Mouse (Mus musculus) neural tube, embryonic 12.5 days (tissue): Measurements from ENCODE around the gene Tkt. TPM values are rescaled to one million over a fixed set of nuclear protein-coding genes. Genes with fewer than 3 reads are reported as not detected.
A peak's percentile ranks its signal among the peaks of the same experiment; 100 is the strongest.

Experiments
- ATAC-seq: fragments of 200-750 bp; cut with Nextera tagmentation; 2 replicates; pipeline ENCODE4 v1.8.0; 2017; ENCODE audit warnings: low read depth, mild to moderate bottlenecking, moderate TSS enrichment, moderate library complexity; ENCODE audit not compliant: low FRiP score
- H3K27ac ChIP-seq: fragments of 300-500 bp; sonication (generic); 2 replicates; pipeline ENCODE4 v1.5.1; 2016
- H3K27me3 ChIP-seq: fragments of 300-500 bp; sonication (generic); replicated peaks from 2 replicates; pipeline ENCODE4 v1.6.1; 2016; ENCODE audit warnings: mild to moderate bottlenecking
- H3K36me3 ChIP-seq: fragments of 300-500 bp; sonication (generic); 2 replicates; pipeline ENCODE4 v1.6.1; 2016; ENCODE audit warnings: mild to moderate bottlenecking
- H3K4me1 ChIP-seq: fragments of 300-500 bp; sonication (generic); 2 replicates; pipeline ENCODE4 v1.6.1; 2016
- H3K4me2 ChIP-seq: fragments of 300-500 bp; sonication (generic); replicated peaks from 2 replicates; pipeline ENCODE4 v1.6.1; 2016; ENCODE audit warnings: mild to moderate bottlenecking
- H3K4me3 ChIP-seq: fragments of 300-500 bp; sonication (generic); 2 replicates; pipeline ENCODE4 v1.5.1; 2016
- H3K9ac ChIP-seq: fragments of 300-500 bp; sonication (generic); 2 replicates; pipeline ENCODE4 v1.6.1; 2016; ENCODE audit warnings: mild to moderate bottlenecking
- H3K9me3 ChIP-seq: fragments of 300-500 bp; sonication (generic); 2 replicates; pipeline ENCODE4 v1.6.1; 2016; ENCODE audit warnings: mild to moderate bottlenecking
- WGBS: fragments of 180-500 bp; shearing (Covaris S2); methylation state at CpG from one replicate; pipeline ENCODE4 v1.1.7; 2016; 5-methylcytosine and 5-hydroxymethylcytosine counted together
- polyA plus RNA-seq: library from polyadenylated mRNA; unstranded; fragments of >200 nt; fragmentation: Nextera tagmentation; extraction: Ambion mirVana; gene quantifications from 2 replicates; pipeline ENCODE4 v1.2.1, GENCODE M21; 2016

Gene Tkt
- polyA plus RNA-seq, 1 experiment from 2014 or later = 215 TPM

DNA sequence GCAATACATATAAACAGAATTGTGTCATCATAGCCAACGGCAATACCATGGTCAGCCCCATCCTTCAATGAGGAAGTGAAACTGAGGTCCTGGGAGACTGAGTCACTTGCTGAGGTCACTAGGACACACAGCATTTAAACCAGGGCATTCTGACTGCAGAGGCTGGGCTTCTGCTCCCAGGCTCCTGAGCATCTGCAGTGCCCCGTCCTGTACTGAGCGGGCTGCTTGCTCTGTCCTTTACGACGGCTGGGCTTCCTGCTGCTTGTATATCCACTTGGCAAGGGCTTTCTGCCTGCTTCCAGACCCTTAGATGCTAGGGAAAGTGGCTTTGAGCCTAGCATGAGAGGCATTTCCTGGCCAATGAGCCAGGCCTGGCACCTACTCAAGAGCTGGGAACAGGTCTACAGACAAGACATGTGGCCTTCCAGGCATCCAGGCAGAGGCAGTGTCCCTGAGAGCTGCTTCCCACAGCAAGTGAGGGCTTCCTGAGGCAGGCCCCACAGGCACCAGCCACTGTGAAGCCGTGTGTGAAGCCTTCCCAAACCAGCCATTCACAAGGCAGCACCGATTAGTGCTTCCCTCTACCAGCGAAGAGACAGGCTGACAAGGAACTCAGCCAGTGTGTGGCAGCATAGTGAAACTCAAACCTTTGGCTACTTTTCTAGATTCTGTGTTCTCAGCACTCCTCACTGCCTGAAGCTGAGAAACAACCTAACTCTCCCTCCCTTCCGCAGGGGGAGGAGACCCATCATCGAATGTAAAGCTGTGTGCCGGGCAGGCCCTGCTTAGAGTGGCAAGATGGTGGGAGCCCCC, 45.3 kb downstream of the Tkt start:
- peak overlapping the region; percentile 65; the same call in 1 of the 2 replicates for H3K27ac ChIP-seq
- H3K4me1 ChIP-seq = peaks cover 21% of the 10 kb centered on the region
- peak; percentile 43; the same call in 1 of the 2 replicates for ATAC-seq
- no peak overlapping the region for H3K4me3 ChIP-seq
- 37% methylated on average over 11 of the region's 11 CpGs for WGBS
- 0 out of 2 replicates have a peak overlapping the region, but pooled peaks have one; percentile 0 for H3K9ac ChIP-seq
- H3K9me3 ChIP-seq = no peaks in the 10 kb centered on the region
- H3K27me3 ChIP-seq = no peaks in the 10 kb centered on the region
- 0 out of 2 replicates have a peak overlapping the region, but pooled peaks have one; percentile 30 for H3K4me2 ChIP-seq
- peaks cover 6% of the 10 kb centered on the region; the same call in 1 of the 2 replicates for H3K36me3 ChIP-seq

DNA sequence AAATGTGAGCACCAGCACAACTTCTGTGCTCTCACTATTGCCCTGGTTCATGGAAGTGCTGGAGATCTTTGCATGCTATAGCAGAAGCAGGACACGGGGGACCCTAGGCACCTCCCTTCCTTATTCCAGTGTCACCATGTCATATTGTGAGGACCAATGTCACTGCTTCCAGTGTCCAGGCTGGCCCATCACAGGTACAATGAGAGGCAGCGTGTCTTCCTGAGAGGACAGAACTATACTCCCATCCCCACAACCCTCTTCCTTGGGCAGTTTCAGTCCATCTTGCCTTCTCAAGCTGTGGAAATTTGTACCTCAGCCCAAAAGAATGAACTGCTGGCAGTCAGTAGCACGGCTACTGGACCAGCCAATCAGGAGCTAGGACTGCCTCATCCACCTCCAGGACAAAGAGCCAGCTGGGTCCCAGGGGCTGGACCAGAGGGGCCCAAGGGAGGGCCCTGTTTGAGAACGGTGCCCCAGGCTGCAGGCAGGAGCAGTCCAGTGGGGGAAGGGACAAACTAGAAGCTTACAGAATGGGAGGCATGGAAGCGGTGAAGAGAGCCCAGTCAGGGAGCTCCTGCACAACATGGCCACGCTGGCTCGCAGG, 46.0 kb downstream of the Tkt start:
- Histone ChIP-seq H3K4me1 (peaks cover 21% of the 10 kb centered on the region), H3K27ac (peak overlapping the region; percentile 65), H3K4me2 (peak overlapping the region; percentile 30; the same call in 1 of the 2 replicates), H3K27me3 (no peaks in the 10 kb centered on the region), H3K9ac (no peak overlapping the region), H3K4me3 (no peak overlapping the region), H3K9me3 (no peaks in the 10 kb centered on the region), H3K36me3 (peaks cover 13% of the 10 kb centered on the region; the same call in 1 of the 2 replicates)
- WGBS = 19% methylated on average over 7 of the region's 7 CpGs
- peak; percentile 92 for ATAC-seq

DNA sequence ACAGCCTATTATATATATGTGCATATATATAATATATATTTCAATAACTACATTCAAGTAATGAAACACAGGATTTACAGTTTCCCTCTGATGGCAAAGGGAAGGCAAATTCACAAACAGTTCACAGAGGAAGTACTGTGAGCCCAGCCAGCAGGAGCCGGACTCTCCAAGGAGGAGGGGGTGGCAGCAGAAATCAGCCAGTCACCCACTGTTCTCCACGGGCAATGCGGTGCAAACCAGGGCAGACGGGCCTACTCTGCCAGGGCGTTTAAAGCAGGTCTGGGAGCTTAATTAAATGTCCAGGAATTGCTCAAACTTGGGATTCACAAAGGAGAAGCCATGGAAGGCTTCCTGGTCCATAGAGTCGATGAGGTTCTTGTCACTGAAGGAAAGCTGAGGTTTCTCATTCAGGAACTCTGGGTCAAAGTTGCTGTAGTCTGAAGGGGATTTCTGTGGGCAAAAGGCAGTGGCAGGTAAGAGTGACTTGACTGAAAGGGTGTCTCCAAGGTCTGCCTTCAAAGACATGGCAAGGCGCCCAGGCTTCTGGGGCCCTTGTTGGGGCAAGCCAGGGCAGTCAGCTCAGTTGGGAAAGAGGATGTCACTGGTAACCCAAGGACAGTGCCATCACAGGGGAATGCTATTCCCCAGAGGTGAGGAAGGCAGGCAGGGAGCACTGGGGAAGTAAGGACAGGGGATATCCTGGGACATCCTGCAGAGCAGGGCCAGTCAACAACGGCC, 47.6 kb downstream of the Tkt start:
- Histone ChIP-seq H3K9me3 (no peaks in the 10 kb centered on the region), H3K36me3 (peaks cover 22% of the 10 kb centered on the region), H3K4me2 (no peak overlapping the region), H3K27me3 (no peaks in the 10 kb centered on the region), H3K4me1 (peaks cover 21% of the 10 kb centered on the region), H3K27ac (no peak overlapping the region), H3K9ac (no peak overlapping the region), H3K4me3 (no peak overlapping the region)
- 86% methylated on average over 8 of the region's 8 CpGs for WGBS
- no peak for ATAC-seq

DNA sequence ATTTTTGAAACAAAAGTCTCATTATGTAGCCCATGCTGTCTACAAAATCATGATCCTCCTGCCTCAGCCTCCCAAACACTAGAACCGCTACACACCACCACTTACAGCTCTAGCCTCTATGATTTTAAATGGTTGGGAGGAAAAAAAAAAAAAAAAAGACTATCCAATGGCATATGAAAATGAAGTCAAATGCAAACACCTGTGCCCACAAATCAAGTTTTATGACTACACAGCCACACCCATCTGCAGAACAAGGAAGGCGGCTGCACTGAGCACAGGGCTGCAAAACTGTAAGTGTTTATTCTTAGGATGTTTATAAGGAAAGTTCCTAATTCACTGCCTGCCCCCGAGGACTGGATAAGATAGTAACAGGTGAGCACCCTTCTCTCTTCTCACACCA, 48.2 kb downstream of the Tkt start:
- Histone ChIP-seq H3K4me3 (no peak overlapping the region), H3K4me1 (peaks cover 21% of the 10 kb centered on the region), H3K27me3 (no peaks in the 10 kb centered on the region), H3K36me3 (peaks cover 25% of the 10 kb centered on the region), H3K4me2 (no peak overlapping the region), H3K27ac (no peak overlapping the region), H3K9ac (no peak overlapping the region), H3K9me3 (no peaks in the 10 kb centered on the region)
- no peak for ATAC-seq
- 84% methylated on average over 3 of the region's 3 CpGs for WGBS

DNA sequence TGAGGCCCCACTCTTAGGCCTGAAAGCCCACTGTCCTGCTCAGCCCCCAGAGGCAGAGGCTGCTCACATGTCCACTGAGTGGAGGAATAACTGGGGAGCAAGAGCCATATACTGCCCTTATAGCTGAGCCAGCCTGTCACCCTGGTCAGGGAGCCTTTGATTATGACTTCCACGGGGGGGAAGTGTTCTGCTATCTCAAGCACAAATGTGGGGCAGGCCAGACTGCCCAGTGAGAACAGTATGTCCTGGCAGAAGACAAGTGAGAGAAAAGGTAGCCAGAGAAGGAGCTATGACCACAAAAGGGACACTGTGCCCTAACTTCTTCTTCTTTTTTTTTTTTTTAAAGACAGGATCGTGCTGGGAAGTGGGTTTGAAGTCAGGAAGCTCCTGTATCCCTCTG, 49.0 kb downstream of the Tkt start:
- 84% methylated on average over 2 of the region's 2 CpGs for WGBS
- no peaks in the 10 kb centered on the region for H3K9me3 ChIP-seq
- H3K27me3 ChIP-seq = no peaks in the 10 kb centered on the region
- H3K4me1 ChIP-seq = peaks cover 21% of the 10 kb centered on the region
- H3K4me2 ChIP-seq = no peak overlapping the region
- no peak overlapping the region for H3K27ac ChIP-seq
- H3K4me3 ChIP-seq = no peak overlapping the region
- no peak overlapping the region for H3K9ac ChIP-seq
- ATAC-seq = no peak
- H3K36me3 ChIP-seq = peaks cover 28% of the 10 kb centered on the region

DNA sequence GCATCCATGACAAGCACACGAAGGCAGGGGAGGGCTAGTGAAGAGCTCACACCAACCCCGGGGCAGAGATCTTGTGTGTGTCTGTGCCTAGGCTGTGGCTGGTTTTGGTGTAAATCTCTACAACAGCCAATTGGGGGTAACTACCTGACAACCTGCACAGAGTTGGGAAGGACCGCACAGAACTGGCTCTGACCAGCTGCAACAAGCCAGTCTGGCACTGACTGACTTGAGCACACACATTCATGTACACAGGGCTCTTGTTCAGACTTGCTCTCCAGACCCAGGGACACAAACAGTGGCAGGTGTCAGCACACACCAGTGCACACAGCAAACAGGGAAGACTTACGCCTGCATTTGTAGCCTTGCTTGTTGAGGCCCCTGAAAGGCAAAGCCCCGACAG, 58.7 kb downstream of the Tkt start:
- Histone ChIP-seq H3K4me1 (no peaks in the 10 kb centered on the region), H3K9ac (no peak overlapping the region), H3K27ac (no peak overlapping the region), H3K27me3 (no peaks in the 10 kb centered on the region), H3K4me3 (no peak overlapping the region), H3K36me3 (peaks cover 8% of the 10 kb centered on the region), H3K9me3 (no peaks in the 10 kb centered on the region), H3K4me2 (no peak overlapping the region)
- 88% methylated on average over 5 of the region's 5 CpGs for WGBS
- no peak for ATAC-seq

DNA sequence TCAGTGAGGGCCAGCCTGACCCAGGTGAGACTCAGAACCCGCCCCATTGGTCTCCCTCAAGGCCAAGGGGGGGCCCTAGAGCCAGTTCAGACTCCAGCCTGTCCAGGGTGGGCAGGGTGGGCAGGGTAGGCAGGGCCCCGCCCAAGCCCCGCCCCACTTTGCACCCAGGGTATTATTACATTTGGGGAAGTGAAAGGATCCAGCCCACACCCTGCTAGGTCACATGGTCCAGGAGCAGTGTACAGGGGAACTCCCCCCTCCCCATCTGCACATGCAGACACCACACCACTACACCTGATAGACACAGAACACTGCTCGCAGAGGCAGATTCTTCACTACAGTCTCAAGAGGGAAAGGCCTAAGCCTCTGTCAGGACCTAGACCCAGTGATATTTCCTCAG, 59.5 kb downstream of the Tkt start:
- WGBS = 82% methylated on average over 4 of the region's 4 CpGs

DNA sequence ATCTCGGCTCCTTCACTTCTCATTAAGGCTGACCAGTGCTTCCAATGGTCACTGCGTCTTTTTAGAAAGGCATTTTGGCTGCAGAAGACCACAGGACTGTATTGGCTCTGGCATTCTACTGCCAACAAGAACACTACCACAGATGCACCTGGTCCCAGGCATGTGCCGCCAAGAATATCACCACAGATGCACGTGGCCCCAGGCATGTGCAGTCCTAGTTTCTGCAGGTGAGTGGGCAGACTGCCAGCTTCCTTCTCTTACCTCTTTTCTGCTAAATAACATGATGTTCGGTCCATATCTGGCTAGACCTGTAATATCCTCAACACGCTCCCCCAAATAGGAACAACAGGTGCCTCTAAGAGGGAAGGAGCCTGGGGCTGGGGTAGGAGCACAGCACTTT, 60.0 kb downstream of the Tkt start:
- Histone ChIP-seq H3K4me3 (no peak overlapping the region), H3K9me3 (no peaks in the 10 kb centered on the region), H3K27me3 (no peaks in the 10 kb centered on the region), H3K36me3 (no peaks in the 10 kb centered on the region), H3K4me2 (no peak overlapping the region), H3K9ac (no peak overlapping the region), H3K27ac (no peak overlapping the region), H3K4me1 (no peaks in the 10 kb centered on the region)
- 86% methylated on average over 6 of the region's 6 CpGs for WGBS
- ATAC-seq = no peak

More for the DNA sequence above, 59.5 kb downstream of the Tkt start:
- Histone ChIP-seq H3K9ac (no peak overlapping the region), H3K36me3 (no peaks in the 10 kb centered on the region), H3K27me3 (no peaks in the 10 kb centered on the region), H3K9me3 (no peaks in the 10 kb centered on the region), H3K27ac (no peak overlapping the region), H3K4me1 (no peaks in the 10 kb centered on the region), H3K4me3 (no peak overlapping the region), H3K4me2 (no peak overlapping the region)
- no peak for ATAC-seq

DNA sequence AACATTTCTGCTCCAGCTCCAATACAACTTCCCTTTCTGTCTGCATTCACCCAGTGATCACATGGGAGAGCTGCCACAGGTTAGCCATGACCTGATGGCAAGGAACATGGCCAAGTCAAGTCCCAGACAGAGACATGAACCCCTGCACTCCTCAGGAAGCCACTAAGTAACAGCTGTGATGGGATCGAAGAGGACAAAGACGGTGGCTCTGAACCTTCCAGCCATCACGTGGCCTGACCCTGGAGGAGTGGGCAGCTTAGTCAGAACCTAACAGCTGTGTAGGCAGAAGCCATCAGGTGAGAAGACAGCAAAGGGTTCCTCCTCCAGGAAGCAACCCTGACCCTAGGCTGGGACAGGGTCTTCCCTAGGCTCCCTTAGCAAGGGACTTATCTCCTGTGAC, 61.3 kb downstream of the Tkt start:
- Histone ChIP-seq H3K4me3 (no peak overlapping the region), H3K9ac (no peak overlapping the region), H3K9me3 (no peaks in the 10 kb centered on the region), H3K4me2 (no peak overlapping the region), H3K27me3 (no peaks in the 10 kb centered on the region), H3K36me3 (no peaks in the 10 kb centered on the region), H3K27ac (no peak overlapping the region), H3K4me1 (no peaks in the 10 kb centered on the region)
- 85% methylated on average over 3 of the region's 3 CpGs for WGBS
- no peak for ATAC-seq

DNA sequence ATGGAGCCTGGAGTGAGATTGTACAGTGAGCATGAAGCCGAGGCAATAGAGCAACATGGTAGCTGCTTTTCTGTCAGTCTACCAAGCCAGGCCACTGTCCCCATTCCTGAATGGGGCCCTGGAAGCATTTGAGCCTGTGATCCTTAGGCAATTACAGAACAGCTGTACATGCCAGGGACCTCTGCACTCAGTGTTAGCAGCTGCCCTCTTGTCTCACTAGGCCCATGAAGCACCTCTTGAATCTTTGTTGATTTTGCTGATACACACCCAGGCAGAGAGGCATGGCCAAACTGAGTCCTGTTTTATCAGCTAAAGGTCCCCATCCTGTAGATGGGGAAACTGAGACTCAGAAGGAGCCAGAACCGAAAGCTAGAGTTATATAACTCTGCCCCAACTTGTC, 62.1 kb downstream of the Tkt start:
- no peak for ATAC-seq
- Histone ChIP-seq H3K9ac (no peak overlapping the region), H3K4me1 (no peaks in the 10 kb centered on the region), H3K9me3 (no peaks in the 10 kb centered on the region), H3K27me3 (no peaks in the 10 kb centered on the region), H3K27ac (no peak overlapping the region), H3K4me3 (no peak overlapping the region), H3K36me3 (no peaks in the 10 kb centered on the region), H3K4me2 (no peak overlapping the region)
- 87% methylated on average over 2 of the region's 2 CpGs for WGBS

DNA sequence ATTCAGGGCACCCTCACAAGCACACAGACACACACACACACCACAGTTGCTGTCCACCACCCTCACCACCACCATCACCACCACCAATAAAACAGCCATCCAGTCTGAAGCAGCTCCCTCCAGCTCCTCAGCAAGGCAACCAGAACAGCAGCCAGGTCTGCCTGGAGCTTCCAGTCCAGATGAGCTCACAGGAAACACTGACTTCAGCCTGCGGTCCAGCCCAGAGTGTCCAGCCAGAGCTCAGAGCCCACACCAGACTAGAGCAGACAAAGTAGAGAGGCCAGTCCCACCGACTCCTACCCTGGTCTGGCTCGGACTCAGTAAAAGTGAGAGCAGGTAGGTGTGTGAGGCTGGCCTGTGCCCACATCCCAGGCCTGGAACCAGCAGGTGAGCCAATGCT, 62.8 kb downstream of the Tkt start:
- no peak overlapping the region for H3K27ac ChIP-seq
- H3K9me3 ChIP-seq = no peaks in the 10 kb centered on the region
- ATAC-seq = no peak
- no peak overlapping the region for H3K9ac ChIP-seq
- H3K27me3 ChIP-seq = no peaks in the 10 kb centered on the region
- H3K4me1 ChIP-seq = no peaks in the 10 kb centered on the region
- no peak overlapping the region for H3K4me2 ChIP-seq
- 91% methylated on average over 3 of the region's 3 CpGs for WGBS
- no peak overlapping the region for H3K4me3 ChIP-seq
- no peaks in the 10 kb centered on the region for H3K36me3 ChIP-seq

DNA sequence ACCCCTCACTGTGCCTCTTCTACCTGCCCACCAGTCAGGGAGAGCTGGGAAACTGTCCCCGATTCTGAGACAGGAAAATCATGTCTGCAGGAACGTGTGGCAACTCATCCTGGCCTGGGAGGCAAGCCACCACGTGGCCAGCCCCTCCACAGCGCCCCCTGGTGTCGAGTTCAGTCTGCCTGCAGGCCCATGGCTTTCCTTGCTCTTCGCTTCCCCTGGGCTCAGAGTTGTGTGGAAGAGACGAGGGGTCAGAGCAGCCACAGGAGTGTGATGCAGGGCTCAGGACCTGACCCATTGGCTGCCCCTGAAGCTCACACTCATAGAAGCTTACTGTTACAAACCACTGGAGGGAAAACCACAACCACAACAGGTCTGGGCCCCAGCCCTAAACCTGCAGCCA, 64.4 kb downstream of the Tkt start:
- Histone ChIP-seq H3K4me2 (no peak overlapping the region), H3K4me1 (no peaks in the 10 kb centered on the region), H3K9ac (no peak overlapping the region), H3K9me3 (no peaks in the 10 kb centered on the region), H3K36me3 (no peaks in the 10 kb centered on the region), H3K27ac (no peak overlapping the region), H3K27me3 (no peaks in the 10 kb centered on the region), H3K4me3 (no peak overlapping the region)
- ATAC-seq = 0 out of 2 replicates have a peak, but pooled peaks have one; percentile 33
- WGBS = 16% methylated on average over 7 of the region's 7 CpGs
